Mouse (Mus musculus) limb, embryonic 15.5 days (tissue): ENCODE measurements at regions not wholly inside any gene's neighbourhood (a gene's known extent, or its start where the extent isn't known, plus 50 kb on each side); places are given as distances from the start of the nearest gene placed in this dataset.

Source experiments
- ATAC-seq: fragments of 200-750 bp; cut with Nextera tagmentation; 2 replicates; pipeline ENCODE4 v1.8.0; 2017; ENCODE audit warnings: low read depth, moderate TSS enrichment; ENCODE audit not compliant: insufficient number of reproducible peaks, low FRiP score, low TSS enrichment
- H3K27ac ChIP-seq: fragments of 300-500 bp; sonication (generic); 2 replicates; pipeline ENCODE4 v1.5.1; 2015; ENCODE audit warnings: moderate library complexity, mild to moderate bottlenecking, inconsistent platforms
- H3K27me3 ChIP-seq: fragments of 300-500 bp; sonication (generic); 2 replicates; pipeline ENCODE4 v1.6.1; 2015; ENCODE audit warnings: inconsistent platforms
- H3K36me3 ChIP-seq: fragments of 300-500 bp; sonication (generic); 2 replicates; pipeline ENCODE4 v1.6.1; 2015; ENCODE audit warnings: inconsistent platforms
- H3K4me1 ChIP-seq: fragments of 300-500 bp; sonication (generic); 2 replicates; pipeline ENCODE4 v1.6.1; 2015; ENCODE audit warnings: inconsistent platforms
- H3K4me2 ChIP-seq: fragments of 300-500 bp; sonication (generic); 2 replicates; pipeline ENCODE4 v1.6.1; 2015; ENCODE audit warnings: mild to moderate bottlenecking, inconsistent platforms
- H3K4me3 ChIP-seq: fragments of 300-500 bp; sonication (generic); 2 replicates; pipeline ENCODE4 v1.5.1; 2015; ENCODE audit warnings: mild to moderate bottlenecking, inconsistent platforms
- H3K9ac ChIP-seq: fragments of 300-500 bp; sonication (generic); 2 replicates; pipeline ENCODE4 v1.6.1; 2015; ENCODE audit warnings: inconsistent platforms
- H3K9me3 ChIP-seq: fragments of 300-500 bp; sonication (generic); 2 replicates; pipeline ENCODE4 v1.6.1; 2016; ENCODE audit warnings: inconsistent platforms
- WGBS: fragments of 180-500 bp; shearing (Covaris S2); methylation state at CpG from one replicate; pipeline ENCODE4 v1.1.7; 2015; 5-methylcytosine and 5-hydroxymethylcytosine counted together

GRCm38 (mm10) chr4:12511656-12512385 lies 340.0 kb upstream of the Fam92a start:
- peak overlapping the region; percentile 3; the same call in 1 of the 2 replicates for H3K27ac ChIP-seq
- H3K9ac ChIP-seq, result no peak overlapping the region
- no peaks in the 10 kb centered on the region for H3K36me3 ChIP-seq
- WGBS, result 33% methylated on average over 10 of the region's 10 CpGs
- ATAC-seq, result peak; percentile 86
- no peak overlapping the region for H3K4me2 ChIP-seq
- H3K4me1 ChIP-seq, result peaks cover 14% of the 10 kb centered on the region
- H3K9me3 ChIP-seq, result no peaks in the 10 kb centered on the region
- H3K4me3 ChIP-seq, result no peak overlapping the region
- H3K27me3 ChIP-seq, result no peaks in the 10 kb centered on the region

- 12% methylated on average over 8 of the region's 8 CpGs for whole genome bisulfite sequencing
- H3K27me3 ChIP-seq, result no peaks in the 10 kb centered on the region
- H3K4me2 ChIP-seq, result peak overlapping the region; percentile 19; the same call in 1 of the 2 replicates
- ATAC-seq, result peak; percentile 54
- H3K27ac ChIP-seq, result no peak overlapping the region; the same call in 1 of the 2 replicates
- no peak overlapping the region for H3K9ac ChIP-seq
- H3K9me3 ChIP-seq, result no peaks in the 10 kb centered on the region
- H3K36me3 ChIP-seq, result no peaks in the 10 kb centered on the region
- peaks cover 22% of the 10 kb centered on the region for H3K4me1 ChIP-seq
- H3K4me3 ChIP-seq, result no peak overlapping the region
Measured at GRCm38 (mm10) chr4:12506851-12507551, 335.2 kb upstream of the Fam92a start.

GRCm38 (mm10) chr4:12501086-12501485 lies 329.3 kb upstream of the Fam92a start:
- no peak overlapping the region for H3K9ac ChIP-seq
- H3K27me3 ChIP-seq, result no peaks in the 10 kb centered on the region
- H3K4me1 ChIP-seq, result 0 out of 2 replicates have a peak, but pooled peaks cover under 1% of the 10 kb centered on the region
- ATAC-seq, result no peak
- no peaks in the 10 kb centered on the region for H3K9me3 ChIP-seq
- no peaks in the 10 kb centered on the region for H3K36me3 ChIP-seq
- H3K4me3 ChIP-seq, result no peak overlapping the region
- H3K27ac ChIP-seq, result no peak overlapping the region
- H3K4me2 ChIP-seq, result no peak overlapping the region
- 85% methylated on average over 8 of the region's 8 CpGs for WGBS

- no peaks in the 10 kb centered on the region for H3K9me3 ChIP-seq
- no peaks in the 10 kb centered on the region for H3K4me1 ChIP-seq
- H3K36me3 ChIP-seq, result no peaks in the 10 kb centered on the region
- no peak overlapping the region for H3K4me3 ChIP-seq
- ATAC-seq, result no peak
- WGBS, result 78% methylated on average over 4 of the region's 4 CpGs
- no peaks in the 10 kb centered on the region for H3K27me3 ChIP-seq
- H3K9ac ChIP-seq, result no peak overlapping the region
- no peak overlapping the region for H3K27ac ChIP-seq
- no peak overlapping the region for H3K4me2 ChIP-seq
Measured at GRCm38 (mm10) chr4:12498426-12498825, 326.6 kb upstream of the Fam92a start.

- no peak overlapping the region for H3K4me2 ChIP-seq
- no peaks in the 10 kb centered on the region for H3K9me3 ChIP-seq
- H3K27me3 ChIP-seq, result no peaks in the 10 kb centered on the region
- H3K9ac ChIP-seq, result no peak overlapping the region
- no peak overlapping the region for H3K27ac ChIP-seq
- no peak overlapping the region for H3K4me3 ChIP-seq
- no peak for ATAC-seq
- H3K36me3 ChIP-seq, result no peaks in the 10 kb centered on the region
- WGBS, result 74% methylated on average over 2 of the region's 2 CpGs
- H3K4me1 ChIP-seq, result no peaks in the 10 kb centered on the region
Measured at GRCm38 (mm10) chr4:12492468-12492867, 320.7 kb upstream of the Fam92a start.

GRCm38 (mm10) chr4:12491306-12491705 lies 319.5 kb upstream of the Fam92a start:
- H3K9me3 ChIP-seq, result no peaks in the 10 kb centered on the region
- H3K4me2 ChIP-seq, result no peak overlapping the region
- WGBS, result 58% methylated on average over 6 of the region's 6 CpGs
- no peak for ATAC-seq
- no peaks in the 10 kb centered on the region for H3K27me3 ChIP-seq
- no peak overlapping the region for H3K27ac ChIP-seq
- no peaks in the 10 kb centered on the region for H3K4me1 ChIP-seq
- H3K36me3 ChIP-seq, result no peaks in the 10 kb centered on the region
- no peak overlapping the region for H3K9ac ChIP-seq
- H3K4me3 ChIP-seq, result no peak overlapping the region

GRCm38 (mm10) chr4:12490066-12490465 lies 318.3 kb upstream of the Fam92a start:
- no peaks in the 10 kb centered on the region for H3K4me1 ChIP-seq
- no peak overlapping the region for H3K4me3 ChIP-seq
- WGBS, result 54% methylated on average over 3 of the region's 3 CpGs
- no peak for ATAC-seq
- no peaks in the 10 kb centered on the region for H3K36me3 ChIP-seq
- H3K9me3 ChIP-seq, result no peaks in the 10 kb centered on the region
- H3K27ac ChIP-seq, result no peak overlapping the region
- no peak overlapping the region for H3K9ac ChIP-seq
- H3K27me3 ChIP-seq, result no peaks in the 10 kb centered on the region
- no peak overlapping the region for H3K4me2 ChIP-seq

GRCm38 (mm10) chr4:12489358-12489757 lies 317.5 kb upstream of the Fam92a start:
- Histone ChIP-seq H3K4me2 (no peak overlapping the region), H3K27me3 (no peaks in the 10 kb centered on the region), H3K9me3 (no peaks in the 10 kb centered on the region), H3K27ac (no peak overlapping the region), H3K4me3 (no peak overlapping the region), H3K9ac (no peak overlapping the region), H3K4me1 (no peaks in the 10 kb centered on the region), H3K36me3 (no peaks in the 10 kb centered on the region)
- 61% methylated on average over 6 of the region's 6 CpGs for WGBS
- ATAC-seq, result no peak

GRCm38 (mm10) chr4:12481481-12481880 lies 309.7 kb upstream of the Fam92a start:
- H3K4me2 ChIP-seq, result no peak overlapping the region
- ATAC-seq, result no peak
- no peaks in the 10 kb centered on the region for H3K4me1 ChIP-seq
- no peaks in the 10 kb centered on the region for H3K36me3 ChIP-seq
- no peaks in the 10 kb centered on the region for H3K27me3 ChIP-seq
- no peaks in the 10 kb centered on the region for H3K9me3 ChIP-seq
- H3K27ac ChIP-seq, result no peak overlapping the region
- WGBS, result 82% methylated on average over 4 of the region's 4 CpGs
- no peak overlapping the region for H3K4me3 ChIP-seq
- no peak overlapping the region for H3K9ac ChIP-seq

GRCm38 (mm10) chr4:12476717-12477116 lies 304.9 kb upstream of the Fam92a start:
- ATAC-seq, result no peak
- Histone ChIP-seq H3K4me1 (peaks cover 6% of the 10 kb centered on the region), H3K4me2 (no peak overlapping the region), H3K4me3 (no peak overlapping the region), H3K9me3 (no peaks in the 10 kb centered on the region), H3K27me3 (no peaks in the 10 kb centered on the region), H3K36me3 (no peaks in the 10 kb centered on the region), H3K9ac (no peak overlapping the region), H3K27ac (no peak overlapping the region)
- WGBS, result 52% methylated on average over 7 of the region's 7 CpGs

GRCm38 (mm10) chr4:12474981-12475568 lies 303.3 kb upstream of the Fam92a start:
- no peaks in the 10 kb centered on the region for H3K36me3 ChIP-seq
- H3K27me3 ChIP-seq, result no peaks in the 10 kb centered on the region
- H3K4me1 ChIP-seq, result peaks cover 6% of the 10 kb centered on the region
- WGBS, result 58% methylated on average over 4 of the region's 4 CpGs
- ATAC-seq, result no peak
- no peak overlapping the region for H3K4me3 ChIP-seq
- no peaks in the 10 kb centered on the region for H3K9me3 ChIP-seq
- no peak overlapping the region for H3K4me2 ChIP-seq
- H3K9ac ChIP-seq, result no peak overlapping the region
- H3K27ac ChIP-seq, result no peak overlapping the region

GRCm38 (mm10) chr4:12474421-12474820 lies 302.6 kb upstream of the Fam92a start:
- H3K9me3 ChIP-seq, result no peaks in the 10 kb centered on the region
- no peaks in the 10 kb centered on the region for H3K27me3 ChIP-seq
- H3K4me3 ChIP-seq, result no peak overlapping the region
- WGBS, result 19% methylated on average over 1 of the region's 1 CpGs
- H3K4me2 ChIP-seq, result no peak overlapping the region
- no peak overlapping the region for H3K27ac ChIP-seq
- H3K9ac ChIP-seq, result no peak overlapping the region
- ATAC-seq, result no peak
- H3K4me1 ChIP-seq, result peaks cover 6% of the 10 kb centered on the region
- H3K36me3 ChIP-seq, result no peaks in the 10 kb centered on the region
